Mouse (Mus musculus) lung, postnatal 0 days (tissue): ENCODE results near the gene 1810030O07Rik. TPM values are rescaled to one million over a fixed set of nuclear protein-coding genes. Genes with fewer than 3 reads are reported as not detected.
A peak's percentile ranks its signal among the peaks of the same experiment; 100 is the strongest.

Source experiments
- ATAC-seq: fragments of 200-750 bp; cut with Nextera tagmentation; 2 replicates; pipeline ENCODE4 v1.8.0; 2017; ENCODE audit warnings: moderate library complexity
- DNase-seq: peaks from one replicate; pipeline ENCODE4 v3.0.0-alpha.2; 2016; ENCODE audit warnings: low spot score
- H3K27ac ChIP-seq: fragments of 300-500 bp; sonication (generic); 2 replicates; pipeline ENCODE4 v1.5.1; 2014; ENCODE audit warnings: antibody characterized with exemption, mild to moderate bottlenecking, low read length, mixed read lengths
- H3K27me3 ChIP-seq: fragments of 300-500 bp; sonication (generic); replicated peaks from 2 replicates; pipeline ENCODE4 v1.6.1; 2014; ENCODE audit warnings: low read length, mixed read lengths; ENCODE audit not compliant: insufficient read depth
- H3K36me3 ChIP-seq: fragments of 300-500 bp; sonication (generic); 2 replicates; pipeline ENCODE4 v1.6.1; 2014; ENCODE audit warnings: low read length, mixed read lengths; ENCODE audit not compliant: insufficient read depth
- H3K4me1 ChIP-seq: fragments of 300-500 bp; sonication (generic); 2 replicates; pipeline ENCODE4 v1.6.1; 2014; ENCODE audit warnings: antibody characterized with exemption, low read depth, low read length, mixed read lengths; ENCODE audit not compliant: insufficient read depth
- H3K4me2 ChIP-seq: fragments of 300-500 bp; sonication (generic); replicated peaks from 2 replicates; pipeline ENCODE4 v1.6.1; 2014; ENCODE audit warnings: low read depth, mild to moderate bottlenecking, low read length, moderate library complexity, mixed read lengths
- H3K4me3 ChIP-seq: fragments of 300-500 bp; sonication (generic); 2 replicates; pipeline ENCODE4 v1.5.1; 2014; ENCODE audit warnings: low read depth, low read length
- H3K9ac ChIP-seq: fragments of 300-500 bp; sonication (generic); replicated peaks from 2 replicates; pipeline ENCODE4 v1.6.1; 2014; ENCODE audit warnings: low read depth, mild to moderate bottlenecking
- H3K9me3 ChIP-seq: fragments of 300-500 bp; sonication (generic); 2 replicates; pipeline ENCODE4 v1.6.1; 2016; ENCODE audit warnings: low read length, mixed read lengths
- CTCF ChIP-seq: IDR thresholded peaks from 2 replicates; pipeline ENCODE4 v1.5.1; 2016; ENCODE audit warnings: antibody characterized with exemption, mild to moderate bottlenecking
- EP300 ChIP-seq: IDR thresholded peaks from 2 replicates; pipeline ENCODE4 v1.6.1; 2016; ENCODE audit warnings: antibody characterized with exemption, mild to moderate bottlenecking, control low read depth
- WGBS: fragments of 180-500 bp; shearing (Covaris S2); extraction: QIAGEN DNeasy Blood & Tissue Kit; methylation state at CpG from one replicate; pipeline ENCODE4 v1.1.7; 2014; 5-methylcytosine and 5-hydroxymethylcytosine counted together
- polyA plus RNA-seq: library from polyadenylated mRNA; unstranded; fragments of >200 nt; fragmentation: Nextera tagmentation; extraction: Ambion mirVana; gene quantifications from 2 replicates; pipeline ENCODE4 v1.2.1, GENCODE M21; 2015

Gene 1810030O07Rik
- 22.9 and 26.5 TPM in 2 replicates for polyA plus RNA-seq

DNA sequence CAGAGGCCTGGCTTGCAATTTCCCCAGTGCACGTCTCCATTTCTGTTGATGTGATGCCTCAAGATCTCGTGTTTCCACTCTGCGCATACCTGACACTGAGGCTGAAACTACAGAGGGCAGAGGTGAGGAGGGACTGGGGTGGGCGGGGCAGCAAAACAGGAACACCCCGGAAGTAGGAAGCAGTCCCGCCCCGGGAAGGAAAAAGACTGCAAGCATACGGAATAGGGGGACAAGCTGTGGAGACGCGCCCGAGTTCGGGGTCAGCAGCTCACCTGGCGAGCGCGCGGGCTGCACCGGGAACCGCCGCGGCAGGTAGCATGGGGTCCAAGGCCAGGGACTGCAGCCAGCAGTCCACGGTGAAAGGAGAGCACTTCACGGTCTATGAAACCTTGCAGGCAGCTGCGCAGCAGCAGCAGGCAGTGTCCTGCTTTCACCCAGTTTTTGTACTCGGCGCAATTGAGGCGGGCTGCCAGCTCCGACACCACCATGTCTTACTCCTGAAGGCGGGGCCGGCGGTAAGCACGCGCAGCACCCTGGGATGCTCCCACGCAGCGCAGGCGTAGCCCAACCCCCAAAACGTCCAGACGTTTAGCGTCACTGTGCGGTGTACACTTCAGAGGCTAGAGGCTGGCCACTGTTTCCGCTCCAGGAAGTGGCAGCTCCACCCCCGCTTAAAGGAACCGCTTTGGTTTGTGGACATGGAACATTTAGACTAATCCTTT lies at the start of gene 1810030O07Rik:
TSS of gene 1810030O07Rik (minus strand) at position 615 of the 722 bp plus-strand sequence.
- peak; percentile 96 for DNase-seq
- 7% methylated on average over 30 of the region's 42 CpGs for WGBS
- Histone ChIP-seq H3K36me3 (no peaks in the 10 kb centered on the region), H3K9me3 (no peaks in the 10 kb centered on the region), H3K27me3 (no peaks in the 10 kb centered on the region), H3K4me3 (peak within 1 kb of the TSS; percentile 57), H3K4me1 (no peaks in the 10 kb centered on the region), H3K4me2 (peak within 1 kb of the TSS; percentile 52), H3K9ac (peak within 1 kb of the TSS; percentile 43; the same call in 1 of the 2 replicates), H3K27ac (peak within 1 kb of the TSS; percentile 87)
- TF ChIP-seq EP300 (no peak), CTCF (0 out of 2 replicates have a peak, but pooled peaks have one; percentile 23)
- ATAC-seq, result peak; percentile 100

DNA sequence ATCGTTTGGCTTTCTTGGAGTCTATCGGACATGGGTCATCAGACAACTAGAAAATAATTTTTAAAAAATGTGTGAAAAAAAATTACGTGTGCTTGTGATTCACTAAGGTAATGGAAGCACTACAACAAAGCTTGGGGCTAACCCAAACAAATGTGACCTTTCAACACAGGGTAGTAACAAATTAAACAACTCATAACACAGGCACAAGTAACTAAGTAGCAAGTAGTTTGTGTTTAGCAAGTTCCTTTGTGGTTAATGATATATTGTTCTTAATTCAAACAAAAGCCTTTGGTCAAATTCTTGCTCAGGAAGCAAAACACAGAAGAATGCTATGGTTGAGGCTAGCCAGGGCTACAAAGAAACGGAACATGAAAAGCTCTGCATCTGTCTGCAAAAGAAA lies 42.6 kb upstream of the 1810030O07Rik start:
- Histone ChIP-seq H3K4me3 (no peak overlapping the region), H3K4me1 (no peaks in the 10 kb centered on the region), H3K36me3 (no peaks in the 10 kb centered on the region), H3K9ac (no peak overlapping the region), H3K27ac (no peak overlapping the region), H3K9me3 (no peaks in the 10 kb centered on the region), H3K4me2 (no peak overlapping the region), H3K27me3 (no peaks in the 10 kb centered on the region)
- TF ChIP-seq EP300, result no peak
- WGBS, result 78% methylated on average over 4 of the region's 4 CpGs
- DNase-seq, result no peak
- no peak for ATAC-seq

DNA sequence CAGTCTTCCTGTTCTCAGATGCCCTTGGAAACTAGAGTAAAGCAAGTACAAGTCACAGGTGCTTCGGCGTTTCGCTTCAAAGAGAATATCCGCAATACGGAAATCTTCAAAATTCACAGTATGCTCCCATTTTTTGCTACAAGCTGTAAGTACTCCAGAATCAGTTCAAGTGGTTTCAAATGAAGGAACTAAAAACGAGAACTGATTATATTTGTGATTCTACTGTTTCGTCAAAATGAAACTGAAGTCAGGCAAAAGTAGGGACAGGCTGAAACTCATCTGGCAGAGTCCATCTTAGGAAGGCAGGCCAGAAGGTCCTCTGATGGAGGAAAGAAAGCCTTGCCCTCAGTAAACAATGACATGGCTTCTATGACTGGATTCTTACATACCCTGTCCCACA lies 40.3 kb upstream of the 1810030O07Rik start:
- Histone ChIP-seq H3K9me3 (no peaks in the 10 kb centered on the region), H3K9ac (no peak overlapping the region), H3K27me3 (no peaks in the 10 kb centered on the region), H3K4me2 (no peak overlapping the region), H3K27ac (no peak overlapping the region), H3K4me3 (no peak overlapping the region), H3K36me3 (no peaks in the 10 kb centered on the region), H3K4me1 (no peaks in the 10 kb centered on the region)
- 96% methylated on average over 7 of the region's 7 CpGs for WGBS
- ATAC-seq (no peak), DNase-seq (no peak)
- no peak for TF ChIP-seq EP300
- no peak for TF ChIP-seq CTCF

DNA sequence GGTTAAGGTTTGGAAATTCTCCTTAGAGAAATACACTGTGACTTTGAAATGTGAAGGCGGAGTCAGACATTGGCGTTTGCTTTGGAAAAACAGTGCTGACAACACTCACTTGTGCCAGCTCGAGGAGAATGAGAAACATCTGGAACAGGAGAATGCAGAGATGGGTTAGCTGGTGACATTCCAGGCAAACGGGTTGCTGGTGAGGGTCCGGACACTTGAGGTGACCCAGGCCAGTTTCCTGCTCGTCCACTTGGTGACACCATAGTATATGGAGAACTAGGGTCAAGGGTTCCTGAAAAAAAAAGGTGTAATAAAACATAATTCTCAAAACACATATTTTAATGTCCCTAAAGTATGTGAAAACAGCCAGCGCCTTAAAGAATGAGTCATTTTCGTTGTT lies 13.4 kb upstream of the 1810030O07Rik start:
- no peak overlapping the region for H3K9ac ChIP-seq
- DNase-seq (peak; percentile 59), ATAC-seq (peak; percentile 63)
- no peaks in the 10 kb centered on the region for H3K27me3 ChIP-seq
- H3K4me3 ChIP-seq, result no peak overlapping the region
- H3K4me2 ChIP-seq, result no peak overlapping the region
- TF ChIP-seq CTCF, result no peak
- no peak for TF ChIP-seq EP300
- H3K36me3 ChIP-seq, result no peaks in the 10 kb centered on the region
- H3K27ac ChIP-seq, result no peak overlapping the region
- 45% methylated on average over 8 of the region's 8 CpGs for WGBS
- no peaks in the 10 kb centered on the region for H3K4me1 ChIP-seq
- H3K9me3 ChIP-seq, result no peaks in the 10 kb centered on the region

DNA sequence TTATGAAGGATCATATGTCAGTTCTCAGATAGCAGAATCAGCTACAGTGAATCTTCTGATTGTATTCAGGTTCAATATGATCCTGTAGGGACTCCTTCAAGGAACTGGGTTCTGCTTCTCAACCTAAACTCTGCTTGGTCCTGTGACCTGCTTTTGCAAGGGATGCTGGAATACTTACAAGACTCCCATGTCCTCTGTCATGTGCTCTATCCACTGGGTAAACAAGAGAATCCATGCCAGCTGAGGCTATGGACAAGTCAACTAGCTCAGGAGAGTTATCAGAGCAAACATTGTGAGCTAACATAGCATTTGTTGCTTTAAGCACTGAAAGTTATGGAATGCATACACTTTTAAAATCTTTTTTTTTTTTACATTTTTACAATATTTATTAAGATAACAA lies 12.6 kb upstream of the 1810030O07Rik start:
- Histone ChIP-seq H3K9me3 (no peaks in the 10 kb centered on the region), H3K27ac (no peak overlapping the region), H3K27me3 (no peaks in the 10 kb centered on the region), H3K4me3 (no peak overlapping the region), H3K36me3 (no peaks in the 10 kb centered on the region), H3K4me1 (no peaks in the 10 kb centered on the region), H3K9ac (no peak overlapping the region), H3K4me2 (no peak overlapping the region)
- DNase-seq, result no peak
- ATAC-seq, result no peak
- TF ChIP-seq CTCF, result no peak
- TF ChIP-seq EP300, result no peak

DNA sequence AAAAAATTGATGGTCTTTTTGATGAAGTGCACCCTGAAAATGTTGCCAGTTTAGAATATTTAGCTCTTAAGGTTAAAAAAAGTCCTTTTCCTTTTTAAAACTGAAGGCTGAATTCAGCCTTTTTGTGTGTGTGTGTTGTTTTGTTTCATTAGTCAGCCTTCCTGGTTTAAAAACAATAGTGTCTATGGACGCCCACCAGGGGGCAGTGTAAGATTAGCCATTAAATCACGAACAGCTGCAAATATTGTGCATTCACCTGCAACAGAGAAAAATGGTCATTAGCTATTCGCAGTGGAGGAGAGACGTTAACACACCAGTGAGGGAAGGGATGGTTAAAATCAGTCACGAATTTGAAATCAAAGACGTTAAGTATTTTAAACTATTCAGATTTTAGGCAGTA lies 3.9 kb upstream of the 1810030O07Rik start:
- Histone ChIP-seq H3K27ac (no peak overlapping the region), H3K27me3 (no peaks in the 10 kb centered on the region), H3K9ac (no peak overlapping the region), H3K4me3 (no peak overlapping the region), H3K9me3 (no peaks in the 10 kb centered on the region), H3K4me1 (no peaks in the 10 kb centered on the region), H3K4me2 (no peak overlapping the region), H3K36me3 (no peaks in the 10 kb centered on the region)
- 23% methylated on average over 6 of the region's 6 CpGs for WGBS
- DNase-seq (peak; percentile 68), ATAC-seq (no peak)
- TF ChIP-seq EP300 (no peak), CTCF (peak; percentile 74)
